Mouse (Mus musculus) embryonic facial prominence, embryonic 12.5 days (tissue): ENCODE measurements around the gene Acvr1. TPM values are rescaled to one million over a fixed set of nuclear protein-coding genes. Genes with fewer than 3 reads are reported as not detected.

ENCODE experiments used
- ATAC-seq: fragments of 200-750 bp; cut with Nextera tagmentation; 2 replicates; pipeline ENCODE4 v1.8.0; 2017; ENCODE audit not compliant: insufficient number of reproducible peaks, insufficient read depth, low FRiP score, low TSS enrichment
- H3K27ac ChIP-seq: fragments of 300-500 bp; sonication (generic); 2 replicates; pipeline ENCODE4 v1.5.1; 2016; ENCODE audit warnings: mild to moderate bottlenecking
- H3K27me3 ChIP-seq: fragments of 300-500 bp; sonication (generic); 2 replicates; pipeline ENCODE4 v1.6.1; 2016; ENCODE audit warnings: mild to moderate bottlenecking, moderate library complexity
- H3K36me3 ChIP-seq: fragments of 300-500 bp; sonication (generic); 2 replicates; pipeline ENCODE4 v1.6.1; 2016; ENCODE audit warnings: mild to moderate bottlenecking
- H3K4me1 ChIP-seq: fragments of 300-500 bp; sonication (generic); 2 replicates; pipeline ENCODE4 v1.6.1; 2016
- H3K4me2 ChIP-seq: fragments of 300-500 bp; sonication (generic); replicated peaks from 2 replicates; pipeline ENCODE4 v1.6.1; 2016; ENCODE audit warnings: mild to moderate bottlenecking, moderate library complexity
- H3K4me3 ChIP-seq: fragments of 300-500 bp; sonication (generic); 2 replicates; pipeline ENCODE4 v1.5.1; 2016; ENCODE audit warnings: mild to moderate bottlenecking
- H3K9ac ChIP-seq: fragments of 300-500 bp; sonication (generic); 2 replicates; pipeline ENCODE4 v1.6.1; 2016; ENCODE audit warnings: mild to moderate bottlenecking, moderate library complexity
- H3K9me3 ChIP-seq: fragments of 300-500 bp; sonication (generic); 2 replicates; pipeline ENCODE4 v1.6.1; 2016; ENCODE audit warnings: mild to moderate bottlenecking, moderate library complexity
- WGBS: fragments of 180-500 bp; shearing (Covaris S2); methylation state at CpG from one replicate; pipeline ENCODE4 v1.1.7; 2016; 5-methylcytosine and 5-hydroxymethylcytosine counted together
- polyA plus RNA-seq: library from polyadenylated mRNA; unstranded; fragments of >200 nt; fragmentation: Nextera tagmentation; extraction: Ambion mirVana; gene quantifications from 2 replicates; pipeline ENCODE4 v1.2.1, GENCODE M21; 2016

Gene Acvr1
- polyA plus RNA-seq, 1 experiment from 2014 or later: 7.9 TPM

- 94% methylated on average over 13 of the region's 13 CpGs for WGBS
- no peak for ATAC-seq
- Histone ChIP-seq H3K4me3 (no peak overlapping the region), H3K9ac (no peak overlapping the region), H3K36me3 (no peaks in the 10 kb centered on the region), H3K4me1 (no peaks in the 10 kb centered on the region), H3K4me2 (no peak overlapping the region), H3K9me3 (no peaks in the 10 kb centered on the region), H3K27me3 (no peaks in the 10 kb centered on the region), H3K27ac (no peak overlapping the region)
These were observed 141.4 kb downstream of the Acvr1 start for GRCm38 (mm10) chr2:58425436-58426004.

GRCm38 (mm10) chr2:58423319-58423718 is 143.6 kb downstream of the Acvr1 start:
- ATAC-seq: no peak
- Histone ChIP-seq H3K4me1 (no peaks in the 10 kb centered on the region), H3K36me3 (no peaks in the 10 kb centered on the region), H3K27me3 (no peaks in the 10 kb centered on the region), H3K27ac (no peak overlapping the region), H3K4me3 (no peak overlapping the region), H3K4me2 (no peak overlapping the region), H3K9me3 (no peaks in the 10 kb centered on the region), H3K9ac (no peak overlapping the region)
- WGBS: 83% methylated on average over 5 of the region's 5 CpGs

GRCm38 (mm10) chr2:58419571-58419970 is 147.4 kb downstream of the Acvr1 start:
- WGBS: 89% methylated on average over 8 of the region's 8 CpGs

GRCm38 (mm10) chr2:58418109-58418508 is 148.8 kb downstream of the Acvr1 start:
- Histone ChIP-seq H3K4me1 (no peaks in the 10 kb centered on the region), H3K4me3 (no peak overlapping the region), H3K27me3 (no peaks in the 10 kb centered on the region), H3K9me3 (no peaks in the 10 kb centered on the region), H3K9ac (no peak overlapping the region), H3K27ac (no peak overlapping the region), H3K4me2 (no peak overlapping the region), H3K36me3 (no peaks in the 10 kb centered on the region)
- ATAC-seq: no peak
- 87% methylated on average over 1 of the region's 1 CpGs for WGBS

More at GRCm38 (mm10) chr2:58419571-58419970, 147.4 kb downstream of the Acvr1 start:
- H3K27ac ChIP-seq: no peak overlapping the region
- no peaks in the 10 kb centered on the region for H3K9me3 ChIP-seq
- ATAC-seq: no peak
- H3K4me3 ChIP-seq: no peak overlapping the region
- H3K4me2 ChIP-seq: no peak overlapping the region
- no peaks in the 10 kb centered on the region for H3K36me3 ChIP-seq
- no peaks in the 10 kb centered on the region for H3K4me1 ChIP-seq
- H3K9ac ChIP-seq: no peak overlapping the region
- no peaks in the 10 kb centered on the region for H3K27me3 ChIP-seq

GRCm38 (mm10) chr2:58417684-58418083 is 149.3 kb downstream of the Acvr1 start:
- ATAC-seq: no peak
- H3K9ac ChIP-seq: no peak overlapping the region
- no peak overlapping the region for H3K4me3 ChIP-seq
- H3K27ac ChIP-seq: no peak overlapping the region
- no peak overlapping the region for H3K4me2 ChIP-seq
- no peaks in the 10 kb centered on the region for H3K9me3 ChIP-seq
- H3K27me3 ChIP-seq: no peaks in the 10 kb centered on the region
- no peaks in the 10 kb centered on the region for H3K4me1 ChIP-seq
- 84% methylated on average over 9 of the region's 9 CpGs for WGBS
- no peaks in the 10 kb centered on the region for H3K36me3 ChIP-seq

- Histone ChIP-seq H3K4me3 (no peak overlapping the region), H3K27me3 (no peaks in the 10 kb centered on the region), H3K4me2 (no peak overlapping the region), H3K9me3 (no peaks in the 10 kb centered on the region), H3K9ac (no peak overlapping the region), H3K36me3 (no peaks in the 10 kb centered on the region), H3K27ac (no peak overlapping the region), H3K4me1 (no peaks in the 10 kb centered on the region)
- no peak for ATAC-seq
These were observed 151.9 kb downstream of the Acvr1 start for GRCm38 (mm10) chr2:58415037-58415436.

- no peaks in the 10 kb centered on the region for H3K9me3 ChIP-seq
- ATAC-seq: no peak
- WGBS: 78% methylated on average over 5 of the region's 5 CpGs
- H3K36me3 ChIP-seq: no peaks in the 10 kb centered on the region
- no peak overlapping the region for H3K27ac ChIP-seq
- H3K27me3 ChIP-seq: no peaks in the 10 kb centered on the region
- no peak overlapping the region for H3K9ac ChIP-seq
- H3K4me2 ChIP-seq: no peak overlapping the region
- H3K4me1 ChIP-seq: no peaks in the 10 kb centered on the region
- H3K4me3 ChIP-seq: no peak overlapping the region
These were observed 157.9 kb downstream of the Acvr1 start for GRCm38 (mm10) chr2:58408926-58409634.

- Histone ChIP-seq H3K27me3 (no peaks in the 10 kb centered on the region), H3K27ac (no peak overlapping the region), H3K9me3 (no peaks in the 10 kb centered on the region), H3K9ac (no peak overlapping the region), H3K36me3 (no peaks in the 10 kb centered on the region), H3K4me3 (no peak overlapping the region), H3K4me2 (no peak overlapping the region), H3K4me1 (no peaks in the 10 kb centered on the region)
- ATAC-seq: no peak
- WGBS: 93% methylated on average over 2 of the region's 2 CpGs
These were observed 163.5 kb downstream of the Acvr1 start for GRCm38 (mm10) chr2:58403481-58403880.

- whole genome bisulfite sequencing: 80% methylated on average over 7 of the region's 7 CpGs
These were observed 178.4 kb downstream of the Acvr1 start for GRCm38 (mm10) chr2:58388601-58389000.

GRCm38 (mm10) chr2:58380020-58380419 is 186.9 kb downstream of the Acvr1 start:
- no peak for ATAC-seq
- Histone ChIP-seq H3K4me1 (no peaks in the 10 kb centered on the region), H3K9me3 (no peaks in the 10 kb centered on the region), H3K27ac (no peak overlapping the region), H3K9ac (no peak overlapping the region), H3K4me2 (no peak overlapping the region), H3K4me3 (no peak overlapping the region), H3K36me3 (no peaks in the 10 kb centered on the region), H3K27me3 (no peaks in the 10 kb centered on the region)
- WGBS: 85% methylated on average over 5 of the region's 5 CpGs

More at GRCm38 (mm10) chr2:58388601-58389000, 178.4 kb downstream of the Acvr1 start:
- no peaks in the 10 kb centered on the region for H3K27me3 ChIP-seq
- H3K4me1 ChIP-seq: no peaks in the 10 kb centered on the region
- H3K9me3 ChIP-seq: no peaks in the 10 kb centered on the region
- H3K36me3 ChIP-seq: no peaks in the 10 kb centered on the region
- H3K4me2 ChIP-seq: no peak overlapping the region
- H3K27ac ChIP-seq: no peak overlapping the region
- no peak for ATAC-seq
- H3K9ac ChIP-seq: no peak overlapping the region
- H3K4me3 ChIP-seq: no peak overlapping the region

- no peak overlapping the region for H3K4me3 ChIP-seq
- H3K27ac ChIP-seq: no peak overlapping the region
- no peaks in the 10 kb centered on the region for H3K9me3 ChIP-seq
- H3K4me2 ChIP-seq: no peak overlapping the region
- ATAC-seq: no peak
- no peak overlapping the region for H3K9ac ChIP-seq
- no peaks in the 10 kb centered on the region for H3K4me1 ChIP-seq
- no peaks in the 10 kb centered on the region for H3K27me3 ChIP-seq
- no peaks in the 10 kb centered on the region for H3K36me3 ChIP-seq
- 57% methylated on average over 1 of the region's 1 CpGs for WGBS
These were observed 187.5 kb downstream of the Acvr1 start for GRCm38 (mm10) chr2:58379475-58379874.

GRCm38 (mm10) chr2:58377417-58378130 is 189.4 kb downstream of the Acvr1 start:
- Histone ChIP-seq H3K4me2 (no peak overlapping the region), H3K9me3 (no peaks in the 10 kb centered on the region), H3K9ac (no peak overlapping the region), H3K4me1 (no peaks in the 10 kb centered on the region), H3K4me3 (no peak overlapping the region), H3K27ac (no peak overlapping the region), H3K27me3 (no peaks in the 10 kb centered on the region), H3K36me3 (no peaks in the 10 kb centered on the region)
- 71% methylated on average over 9 of the region's 9 CpGs for WGBS
- ATAC-seq: no peak
